Mouse (Mus musculus) megakaryocyte-erythroid progenitor cell, adult 5-6 weeks (primary cell): Measurements from ENCODE around the gene Tnfrsf11a. TPM values are rescaled to one million over a fixed set of nuclear protein-coding genes. Genes with fewer than 3 reads are reported as not detected.
"Not testable (repeated sequence)": the region's sequence is repeated elsewhere in the genome, so short reads cannot be mapped to it uniquely, and the experiment has no call there.

Experiments used
- ATAC-seq: replicated peaks from 2 replicates; pipeline ENCODE4 v1.8.0; 2016; ENCODE audit warnings: mild to moderate bottlenecking, inconsistent platforms; ENCODE audit not compliant: severe bottlenecking, poor library complexity, low FRiP score, low TSS enrichment
- total RNA-seq, 2 experiments: library from RNA; stranded (forward) in 1 of 2; stranded (reverse) in 1 of 2; fragments of 200-1000, 215-1000 nt in 1 of 2; fragments of >200 nt in 1 of 2; fragmentation: Nextera tagmentation in 1 of 2; gene quantifications; 2 replicates each; pipeline ENCODE4 v1.2.3; 2014 to 2017

The Tnfrsf11a gene
- total RNA-seq, 2 experiments from 2014 or later = not detected

GRCm38 (mm10) chr1:105784257-105785016, 3.9 kb downstream of the Tnfrsf11a start:
- no peak for ATAC-seq

DNA sequence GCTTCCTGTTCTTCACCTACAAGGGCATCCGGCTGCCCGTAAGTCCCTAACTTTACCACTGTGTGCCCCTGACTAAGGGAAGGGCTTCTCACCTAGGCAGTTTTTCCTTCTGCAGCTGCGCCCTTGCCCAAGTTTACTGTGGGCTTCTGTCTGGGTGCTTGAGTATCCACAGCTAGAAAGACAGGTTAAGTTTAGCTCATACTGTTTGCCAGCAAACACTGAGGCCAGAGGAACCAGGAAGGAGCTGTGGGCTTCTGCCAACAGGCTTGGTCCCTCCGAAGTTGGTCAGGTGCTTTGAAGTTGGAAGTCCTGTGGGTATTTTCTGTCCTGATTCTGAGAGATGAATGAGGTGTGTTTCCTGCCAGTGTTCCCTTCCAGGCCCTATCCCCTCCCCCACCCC, 4.6 kb downstream of the Tnfrsf11a start:
- no peak for ATAC-seq

DNA sequence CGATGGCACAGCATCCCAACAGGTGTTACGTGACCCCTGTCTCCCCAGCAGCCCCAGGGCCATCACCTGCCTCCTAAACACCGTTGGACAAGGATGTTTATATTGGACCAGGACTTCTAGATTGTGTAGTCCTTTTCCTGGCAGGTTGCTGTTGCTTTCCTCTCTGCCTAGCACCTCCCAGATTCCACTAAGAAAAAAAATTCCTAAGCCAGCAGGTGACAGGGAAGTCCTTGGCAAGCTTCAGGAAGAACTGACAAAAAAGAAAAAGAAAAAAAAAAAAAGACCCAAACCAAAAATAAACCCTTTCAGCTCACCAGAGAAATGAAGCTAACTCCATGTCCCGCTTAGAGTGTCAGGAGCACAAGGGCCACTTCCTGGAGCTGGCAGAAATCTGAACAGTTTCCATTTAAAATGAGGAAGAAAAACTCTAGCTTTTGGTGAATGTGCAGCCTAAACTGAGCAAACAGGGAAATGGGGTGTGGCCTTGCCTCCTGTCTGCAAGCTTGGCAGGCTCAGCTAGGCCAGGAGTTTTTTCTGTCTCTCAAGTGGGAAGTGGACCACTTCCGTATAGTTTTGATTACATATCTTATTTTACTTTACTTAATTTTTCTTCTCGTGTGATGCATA, 6.3 kb downstream of the Tnfrsf11a start:
- ATAC-seq = no peak

DNA sequence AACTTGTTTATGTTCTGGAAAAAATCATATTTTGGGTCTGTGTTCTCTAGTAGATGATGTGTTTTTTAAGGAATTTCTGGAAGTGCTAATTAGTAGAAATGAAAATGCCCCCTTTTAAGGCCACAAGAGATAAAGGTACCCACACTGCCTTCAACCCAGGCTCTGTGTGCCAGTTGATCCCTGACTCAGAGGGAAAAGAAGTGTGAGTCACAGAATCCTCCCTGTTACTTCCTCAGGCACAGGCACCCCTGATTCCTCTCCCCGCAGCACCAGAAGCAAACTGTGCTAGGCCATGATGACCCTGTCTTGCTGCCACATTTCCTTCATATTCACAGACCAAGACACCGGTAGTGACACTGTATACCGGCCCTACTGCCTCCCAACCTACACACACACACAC, 9.6 kb downstream of the Tnfrsf11a start:
- no peak for ATAC-seq

DNA sequence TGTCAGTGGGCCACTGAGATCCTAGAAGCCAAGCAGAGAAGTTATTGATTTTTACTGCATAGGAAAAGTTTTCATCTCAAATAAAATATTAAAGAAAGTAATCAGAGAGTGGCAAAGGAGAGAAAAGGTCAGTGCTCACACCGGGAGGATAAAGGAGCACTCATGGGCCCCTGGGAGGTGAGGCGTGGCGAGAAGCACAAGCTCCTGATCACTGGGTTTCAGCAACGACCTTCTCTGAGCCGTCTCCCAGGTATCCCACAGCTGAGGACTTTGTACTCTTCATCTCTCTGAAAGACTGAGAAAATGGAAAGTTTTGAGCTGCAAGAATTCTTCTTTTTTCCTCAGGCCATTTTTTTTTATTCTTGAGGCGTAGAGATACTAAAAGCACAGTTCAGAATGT, 14.2 kb downstream of the Tnfrsf11a start:
- ATAC-seq = no peak

DNA sequence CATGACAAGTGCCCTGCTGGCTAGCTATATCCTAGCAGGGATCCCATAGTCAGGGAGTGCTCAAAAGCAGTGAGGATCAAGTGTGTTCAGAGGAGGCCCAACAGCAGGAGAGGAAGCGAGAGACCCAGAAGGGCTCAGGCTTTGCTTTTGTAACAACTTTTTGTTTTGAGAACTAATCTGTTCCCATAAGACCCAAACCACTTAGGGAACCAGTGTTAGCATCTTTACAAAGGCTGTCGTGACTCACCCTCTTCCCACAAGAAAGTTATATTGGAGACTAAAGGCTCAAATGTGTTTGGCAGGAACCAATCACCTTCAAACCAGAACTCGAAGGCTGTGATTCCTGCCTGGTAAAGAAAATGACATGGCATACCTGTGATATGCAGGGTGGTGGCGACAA, 15.2 kb downstream of the Tnfrsf11a start:
- ATAC-seq = no peak

- ATAC-seq = no peak
These were observed 20.1 kb downstream of the Tnfrsf11a start for GRCm38 (mm10) chr1:105800570-105800969.

- ATAC-seq = no peak
These were observed 20.7 kb downstream of the Tnfrsf11a start for GRCm38 (mm10) chr1:105801252-105801651.

GRCm38 (mm10) chr1:105802941-105803340, 22.4 kb downstream of the Tnfrsf11a start:
- ATAC-seq = peak; percentile 27; the same call in 1 of the 2 replicates

- peak; percentile 45; the same call in 1 of the 2 replicates for ATAC-seq
These were observed 23.8 kb downstream of the Tnfrsf11a start for GRCm38 (mm10) chr1:105804285-105804684.

- ATAC-seq = no peak
These were observed 25.0 kb downstream of the Tnfrsf11a start for GRCm38 (mm10) chr1:105805565-105805964.

DNA sequence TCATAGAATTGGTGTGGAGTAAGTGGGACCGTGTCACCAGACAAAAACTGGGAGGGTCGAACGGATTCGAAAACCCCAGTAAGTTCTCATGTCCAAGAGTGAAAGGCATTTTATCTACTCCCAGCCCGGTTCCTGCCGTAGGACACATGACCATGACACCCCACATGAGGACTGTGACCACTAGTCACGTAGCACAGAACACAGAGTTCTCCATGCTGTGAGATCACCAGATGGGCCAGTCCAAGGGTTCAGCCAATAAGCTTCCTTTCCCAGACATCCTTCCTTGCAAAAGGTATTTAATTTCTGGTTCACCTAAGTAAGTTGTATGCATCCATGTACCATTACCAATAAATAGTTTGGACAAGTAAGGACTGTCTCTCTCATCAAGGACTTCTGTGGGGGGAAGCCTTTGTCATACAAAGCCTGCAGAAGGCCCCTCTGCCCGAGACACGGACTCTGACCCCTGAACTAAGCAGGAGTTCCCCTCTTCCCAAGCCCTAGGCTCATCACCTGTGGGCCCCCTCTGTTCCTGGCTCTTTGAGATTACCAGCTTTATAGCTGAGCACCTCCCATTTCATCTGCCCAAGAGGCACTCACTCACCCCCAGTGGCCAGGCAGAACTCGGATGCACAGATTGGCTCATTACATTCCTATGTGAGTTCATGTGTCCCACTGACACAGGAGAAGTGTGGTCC, 26.7 kb downstream of the Tnfrsf11a start:
- no peak for ATAC-seq

- ATAC-seq = not testable (repeated sequence)
These were observed 31.5 kb downstream of the Tnfrsf11a start for GRCm38 (mm10) chr1:105812027-105812426.

DNA sequence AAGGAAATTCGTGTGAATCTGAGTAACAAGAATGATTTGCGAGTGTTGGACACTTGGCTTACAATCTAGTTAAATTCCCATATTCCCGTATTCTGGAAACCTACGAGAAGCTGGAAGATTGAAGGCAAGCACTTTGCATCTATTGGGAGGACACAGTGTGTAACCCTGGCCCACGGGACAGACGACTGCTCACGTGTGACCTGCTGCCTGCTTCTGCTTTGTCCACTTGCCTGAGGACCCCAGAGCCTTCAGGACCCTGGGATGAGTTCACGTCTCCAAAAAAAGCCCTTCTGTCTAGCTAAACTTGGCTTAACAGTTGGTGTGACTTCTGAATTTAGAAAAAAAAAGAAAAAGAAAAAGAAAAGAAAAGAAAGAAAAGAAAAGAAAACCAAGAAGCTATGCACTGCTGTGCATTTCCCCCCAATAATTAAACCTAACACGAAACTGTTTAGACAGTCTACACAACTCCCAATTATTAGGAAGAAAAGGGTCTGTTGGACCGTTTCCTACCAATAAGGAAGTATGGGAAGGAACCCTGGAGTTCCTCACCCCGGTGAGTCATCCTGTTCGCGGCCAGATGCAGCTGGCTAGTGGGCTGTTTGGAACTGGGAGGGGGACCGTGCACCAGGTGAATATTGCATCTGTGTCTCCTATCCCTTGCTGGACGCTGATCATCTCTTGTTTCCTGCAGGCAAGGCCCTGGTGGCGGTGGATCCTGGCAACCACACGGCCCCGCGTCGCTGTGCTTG, 32.6 kb downstream of the Tnfrsf11a start:
- ATAC-seq = no peak

GRCm38 (mm10) chr1:105813709-105814061, 33.2 kb downstream of the Tnfrsf11a start:
- no peak for ATAC-seq

DNA sequence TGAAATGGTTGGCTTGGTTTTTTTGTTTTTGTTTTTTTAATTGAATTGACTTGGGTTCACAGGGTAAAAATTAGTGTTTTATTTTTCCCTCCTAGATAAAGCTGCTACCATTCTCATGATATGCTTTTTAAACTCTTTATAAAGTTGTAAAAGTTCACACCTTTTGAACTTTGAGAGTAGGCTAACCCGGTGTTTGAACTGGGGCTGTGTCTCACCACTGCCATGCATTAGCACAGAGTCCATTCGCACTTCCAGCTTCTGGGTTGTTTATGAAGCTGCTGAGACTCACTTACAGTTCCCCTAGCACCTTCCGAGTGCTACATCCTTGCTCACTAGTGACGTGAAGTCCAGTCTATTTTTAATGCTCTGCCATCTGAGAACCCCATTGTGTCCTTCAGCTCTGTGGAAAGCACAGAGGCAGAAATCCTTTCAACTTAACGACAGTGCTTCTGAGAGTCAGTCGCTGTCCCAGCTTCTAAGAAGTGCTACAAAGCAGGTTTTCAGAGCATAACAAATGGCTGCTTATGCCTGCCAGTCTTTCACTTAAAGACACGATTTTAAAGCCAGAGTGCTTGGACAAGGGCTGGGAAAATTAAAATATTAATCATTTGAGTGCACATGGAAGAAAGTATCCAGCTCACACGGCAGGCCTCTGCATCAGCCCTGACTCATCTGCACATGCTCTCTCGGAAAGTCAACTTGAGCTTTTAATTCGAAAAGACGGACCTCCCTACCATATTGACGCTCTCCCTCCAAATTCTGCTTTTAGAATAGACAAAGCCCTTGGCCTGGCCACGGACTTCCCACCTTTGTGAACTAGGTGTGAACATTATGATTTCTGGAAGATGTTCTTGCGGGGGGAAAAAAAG, 34.1 kb downstream of the Tnfrsf11a start:
- ATAC-seq = no peak

GRCm38 (mm10) chr1:105815310-105815709, 34.8 kb downstream of the Tnfrsf11a start:
- ATAC-seq = no peak

DNA sequence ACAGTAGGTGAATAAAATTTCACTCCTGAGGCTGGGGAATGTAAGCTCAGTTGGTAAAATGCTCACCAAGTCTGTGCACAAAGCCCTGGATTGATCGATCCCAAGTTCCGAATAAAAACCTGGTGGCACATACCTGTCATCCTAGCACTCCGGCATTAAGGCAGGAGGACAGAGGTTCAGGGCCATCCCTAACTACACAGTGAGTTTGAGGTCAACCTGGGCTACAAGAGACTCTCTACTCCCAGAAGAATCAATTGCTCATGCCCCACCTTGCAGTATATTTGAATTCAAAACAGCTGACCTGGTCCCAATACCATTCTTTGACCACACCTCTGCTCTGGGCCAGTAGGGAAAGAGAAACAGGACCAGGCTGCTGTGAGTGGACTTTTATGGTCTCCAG, 35.2 kb downstream of the Tnfrsf11a start:
- no peak for ATAC-seq

DNA sequence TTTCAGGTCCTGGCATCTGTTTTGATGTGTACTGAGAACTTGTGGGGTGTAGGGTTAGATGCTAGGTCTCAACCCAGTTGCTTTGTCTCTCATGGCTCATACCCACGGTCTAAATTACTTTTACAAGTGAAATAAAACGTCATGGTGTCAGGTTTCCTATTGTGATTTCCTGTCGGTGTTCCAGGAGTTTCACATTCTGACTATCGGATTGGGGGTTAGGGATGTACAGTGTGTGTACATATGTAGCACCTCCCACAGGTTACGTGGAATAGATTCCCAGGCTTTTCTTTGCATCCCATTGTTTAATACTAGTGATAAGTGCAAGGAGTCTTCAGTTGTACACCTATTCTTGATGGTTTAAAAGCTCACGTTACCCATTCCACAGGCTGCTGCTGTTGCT, 38.5 kb downstream of the Tnfrsf11a start:
- ATAC-seq = no peak
